Mouse (Mus musculus) hindbrain, embryonic 15.5 days (tissue): ENCODE measurements at regions not wholly inside any gene's neighbourhood (a gene's known extent, or its start where the extent isn't known, plus 50 kb on each side); places are given as distances from the start of the nearest gene placed in this dataset.

Source experiments
- ATAC-seq: fragments of 200-750 bp; cut with Nextera tagmentation; 2 replicates; pipeline ENCODE4 v1.8.0; 2017; ENCODE audit warnings: low read depth, moderate number of reproducible peaks, moderate TSS enrichment; ENCODE audit not compliant: low FRiP score
- H3K27ac ChIP-seq: fragments of 300-500 bp; sonication (generic); replicated peaks from 2 replicates; pipeline ENCODE4 v1.5.1; 2015; ENCODE audit warnings: mild to moderate bottlenecking, inconsistent platforms
- H3K27me3 ChIP-seq: fragments of 300-500 bp; sonication (generic); 2 replicates; pipeline ENCODE4 v1.6.1; 2015; ENCODE audit warnings: control low read depth, inconsistent platforms
- H3K36me3 ChIP-seq: fragments of 300-500 bp; sonication (generic); 2 replicates; pipeline ENCODE4 v1.6.1; 2015; ENCODE audit warnings: control low read depth, inconsistent platforms
- H3K4me1 ChIP-seq: fragments of 300-500 bp; sonication (generic); replicated peaks from 2 replicates; pipeline ENCODE4 v1.6.1; 2015; ENCODE audit warnings: control low read depth, inconsistent platforms
- H3K4me2 ChIP-seq: fragments of 300-500 bp; sonication (generic); 2 replicates; pipeline ENCODE4 v1.6.1; 2015; ENCODE audit warnings: moderate library complexity, mild to moderate bottlenecking, inconsistent platforms
- H3K4me3 ChIP-seq: fragments of 300-500 bp; sonication (generic); 2 replicates; pipeline ENCODE4 v1.5.1; 2015; ENCODE audit warnings: mild to moderate bottlenecking, inconsistent platforms
- H3K9ac ChIP-seq: fragments of 300-500 bp; sonication (generic); 2 replicates; pipeline ENCODE4 v1.6.1; 2015; ENCODE audit warnings: inconsistent platforms
- H3K9me3 ChIP-seq: fragments of 300-500 bp; sonication (generic); 2 replicates; pipeline ENCODE4 v1.6.1; 2016; ENCODE audit warnings: control low read depth, inconsistent platforms
- WGBS: fragments of 180-500 bp; shearing (Covaris S2); methylation state at CpG from one replicate; pipeline ENCODE4 v1.1.7; 2015; 5-methylcytosine and 5-hydroxymethylcytosine counted together

DNA sequence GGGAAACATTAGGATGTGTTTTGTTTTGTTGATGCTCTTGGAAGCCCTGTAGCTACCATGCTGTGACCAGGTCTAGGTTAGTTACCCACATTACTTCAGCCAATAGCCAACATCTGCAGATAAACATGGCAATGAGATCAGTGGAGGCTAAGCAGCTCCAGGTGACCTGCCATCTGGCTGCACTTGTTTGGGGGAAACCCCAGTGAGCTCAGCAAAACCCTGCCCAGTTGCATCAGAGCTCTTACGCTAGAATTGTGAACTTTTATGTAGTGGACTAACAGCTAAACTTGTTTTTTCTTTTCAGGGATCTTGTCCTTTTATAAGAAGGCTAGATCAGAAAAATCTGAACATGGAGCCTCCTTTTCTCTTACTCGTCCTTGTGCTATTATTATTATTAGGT is 211.8 kb upstream of the Atp5g3 start:
- 54% methylated on average over 2 of the region's 2 CpGs for WGBS
- H3K36me3 ChIP-seq = no peaks in the 10 kb centered on the region
- no peak overlapping the region for H3K27ac ChIP-seq
- no peak overlapping the region for H3K9ac ChIP-seq
- no peaks in the 10 kb centered on the region for H3K27me3 ChIP-seq
- ATAC-seq = no peak
- H3K4me3 ChIP-seq = no peak overlapping the region
- no peaks in the 10 kb centered on the region for H3K9me3 ChIP-seq
- H3K4me1 ChIP-seq = peaks cover 16% of the 10 kb centered on the region
- no peak overlapping the region for H3K4me2 ChIP-seq

DNA sequence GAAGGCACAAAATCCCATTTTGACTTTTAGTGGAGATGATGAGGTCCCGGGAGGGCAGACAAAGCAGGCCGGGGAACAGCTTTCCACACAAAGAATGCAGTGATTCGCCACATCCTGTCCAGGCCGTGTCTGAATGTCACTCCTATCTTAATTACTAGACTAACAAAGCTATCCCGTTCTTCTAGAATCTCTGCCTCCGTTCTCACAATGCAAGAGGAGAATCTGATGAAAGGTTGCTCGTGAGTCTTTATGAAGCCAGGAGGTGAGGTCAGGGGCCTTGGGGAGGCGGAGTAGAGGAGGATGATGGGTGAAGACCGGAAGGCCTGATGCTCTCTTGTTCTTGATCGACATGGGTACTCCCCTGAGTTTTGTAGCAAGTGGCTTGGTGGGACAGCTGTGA is 208.9 kb upstream of the Atp5g3 start:
- H3K4me2 ChIP-seq = peak overlapping the region; percentile 7
- no peak for ATAC-seq
- 23% methylated on average over 10 of the region's 10 CpGs for WGBS
- no peaks in the 10 kb centered on the region for H3K36me3 ChIP-seq
- H3K27me3 ChIP-seq = no peaks in the 10 kb centered on the region
- no peak overlapping the region for H3K9ac ChIP-seq
- H3K4me3 ChIP-seq = no peak overlapping the region
- H3K27ac ChIP-seq = peak overlapping the region; percentile 72
- peaks cover 16% of the 10 kb centered on the region for H3K4me1 ChIP-seq
- H3K9me3 ChIP-seq = no peaks in the 10 kb centered on the region

DNA sequence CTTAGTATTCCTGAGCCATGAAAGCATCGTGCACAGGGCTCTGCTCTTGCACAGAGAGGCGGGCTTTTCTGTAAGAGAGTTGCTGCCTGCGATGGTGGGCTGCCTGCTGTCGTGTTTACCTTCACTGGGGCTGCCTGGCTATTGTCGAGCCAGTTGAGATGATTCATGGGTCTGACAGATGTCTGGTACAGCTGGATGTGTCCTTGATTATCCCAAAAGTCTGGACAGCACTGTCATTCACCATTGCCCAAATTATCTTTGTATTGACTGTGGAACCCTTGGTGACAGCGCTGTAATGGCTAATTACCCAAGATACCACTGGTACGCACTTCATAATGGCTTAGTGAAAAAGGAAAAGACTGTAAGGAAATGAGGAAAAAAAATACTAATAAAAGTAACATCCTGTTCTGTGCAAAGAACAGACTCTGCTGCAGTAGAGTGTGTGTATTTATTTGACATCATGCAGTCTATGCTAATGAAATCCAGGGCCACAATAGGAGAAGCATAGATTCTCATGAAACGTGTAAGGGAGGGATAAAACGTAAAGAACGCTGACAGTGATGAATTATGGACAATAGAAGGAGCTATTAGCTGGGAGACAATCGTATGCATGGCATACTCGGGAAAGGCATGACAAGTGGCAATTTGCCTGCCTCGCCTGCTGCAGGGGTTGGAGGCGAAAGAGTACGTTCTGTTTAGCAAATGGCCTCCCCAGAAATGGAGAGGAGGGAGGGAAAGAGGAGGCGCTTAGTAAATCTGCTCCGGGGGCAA is 208.2 kb upstream of the Atp5g3 start:
- peak overlapping the region; percentile 7 for H3K4me2 ChIP-seq
- H3K4me3 ChIP-seq = no peak overlapping the region
- no peaks in the 10 kb centered on the region for H3K36me3 ChIP-seq
- H3K9ac ChIP-seq = no peak overlapping the region
- peak overlapping the region; percentile 72 for H3K27ac ChIP-seq
- ATAC-seq = peak; percentile 68; the same call in 1 of the 2 replicates
- H3K9me3 ChIP-seq = no peaks in the 10 kb centered on the region
- 15% methylated on average over 17 of the region's 17 CpGs for WGBS
- H3K4me1 ChIP-seq = peaks cover 16% of the 10 kb centered on the region
- H3K27me3 ChIP-seq = no peaks in the 10 kb centered on the region

DNA sequence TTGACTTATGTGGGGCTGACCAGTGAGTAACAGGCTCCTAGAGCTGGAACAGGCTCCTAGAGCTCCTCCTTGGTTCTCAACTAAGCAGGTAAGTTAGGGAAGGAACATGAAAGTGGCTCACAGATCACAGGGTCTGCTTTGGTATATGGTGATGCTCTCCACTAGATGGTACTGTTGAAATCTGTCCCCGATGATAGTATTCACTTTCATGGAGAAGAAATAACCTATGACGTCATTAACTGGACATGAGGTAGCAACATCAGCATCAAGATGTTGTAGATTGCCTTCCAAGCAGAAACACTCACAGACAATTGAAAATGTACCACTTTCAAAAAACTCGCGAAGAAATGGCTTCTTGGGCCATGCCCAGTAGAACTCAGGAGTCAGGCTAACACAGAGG is 195.3 kb upstream of the Atp5g3 start:
- H3K9ac ChIP-seq = no peak overlapping the region
- no peak overlapping the region for H3K4me2 ChIP-seq
- ATAC-seq = no peak
- no peaks in the 10 kb centered on the region for H3K36me3 ChIP-seq
- H3K4me3 ChIP-seq = no peak overlapping the region
- 85% methylated on average over 4 of the region's 4 CpGs for WGBS
- no peaks in the 10 kb centered on the region for H3K9me3 ChIP-seq
- no peak overlapping the region for H3K27ac ChIP-seq
- H3K27me3 ChIP-seq = no peaks in the 10 kb centered on the region
- H3K4me1 ChIP-seq = no peaks in the 10 kb centered on the region

DNA sequence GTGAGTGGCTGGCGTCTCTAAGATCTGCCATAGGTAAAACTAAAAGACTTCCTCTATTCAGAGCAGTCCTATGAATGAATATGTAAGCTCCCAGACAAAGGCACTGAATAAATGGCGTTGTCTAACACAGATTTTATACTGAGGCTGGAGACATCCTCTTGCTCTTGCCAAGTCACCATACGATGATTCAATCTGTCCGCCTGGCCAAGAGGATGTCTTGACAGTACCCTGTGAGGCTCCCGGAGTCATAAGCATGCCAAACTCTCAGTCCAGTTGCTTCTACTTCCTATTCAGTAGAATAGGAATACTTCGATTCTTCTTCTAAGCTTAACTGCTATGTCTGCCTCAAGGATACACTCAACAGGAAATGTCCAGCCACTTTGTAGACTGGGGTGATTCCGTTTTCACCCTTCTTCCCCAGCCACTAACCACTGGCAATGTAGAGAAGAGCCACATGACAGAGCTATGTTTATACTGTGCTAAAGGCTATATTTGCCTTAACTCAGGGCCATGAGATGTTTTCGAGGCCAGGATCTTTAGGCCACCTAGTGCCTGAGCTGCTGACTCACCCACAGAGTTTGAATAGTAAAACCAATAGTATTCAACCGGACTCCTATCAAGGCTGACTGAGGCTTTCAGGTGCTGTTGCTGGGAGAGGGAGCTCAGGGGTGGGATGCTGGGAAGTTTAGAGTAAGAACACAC is 188.7 kb upstream of the Atp5g3 start:
- Histone ChIP-seq H3K4me2 (no peak overlapping the region), H3K36me3 (no peaks in the 10 kb centered on the region), H3K9ac (no peak overlapping the region), H3K27ac (no peak overlapping the region), H3K27me3 (no peaks in the 10 kb centered on the region), H3K4me3 (no peak overlapping the region), H3K4me1 (peaks cover 12% of the 10 kb centered on the region; the same call in 1 of the 2 replicates), H3K9me3 (no peaks in the 10 kb centered on the region)
- 68% methylated on average over 9 of the region's 9 CpGs for WGBS
- ATAC-seq = no peak

DNA sequence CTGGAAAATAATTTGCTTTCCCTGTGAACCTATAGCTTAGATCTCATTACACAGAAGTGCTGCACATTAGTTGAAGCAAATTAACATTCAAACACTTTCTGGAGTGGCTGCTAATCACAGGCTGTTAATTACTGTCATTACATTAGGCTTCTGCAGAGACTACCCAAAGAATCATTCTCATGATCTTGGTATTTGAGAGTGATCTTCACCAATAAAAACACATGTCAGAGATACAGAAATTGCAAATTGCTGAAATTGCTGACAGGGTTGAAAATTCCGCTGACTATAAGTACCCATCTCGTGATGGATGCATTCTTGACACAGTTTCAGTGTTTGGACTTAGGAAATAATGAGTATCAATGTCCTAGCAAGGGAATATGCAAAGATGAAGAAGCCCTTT is 185.7 kb upstream of the Atp5g3 start:
- Histone ChIP-seq H3K36me3 (no peaks in the 10 kb centered on the region), H3K4me3 (no peak overlapping the region), H3K9ac (no peak overlapping the region), H3K27ac (no peak overlapping the region), H3K9me3 (no peaks in the 10 kb centered on the region), H3K4me2 (no peak overlapping the region), H3K4me1 (peaks cover 12% of the 10 kb centered on the region; the same call in 1 of the 2 replicates), H3K27me3 (no peaks in the 10 kb centered on the region)
- 61% methylated on average over 2 of the region's 2 CpGs for WGBS
- ATAC-seq = no peak

DNA sequence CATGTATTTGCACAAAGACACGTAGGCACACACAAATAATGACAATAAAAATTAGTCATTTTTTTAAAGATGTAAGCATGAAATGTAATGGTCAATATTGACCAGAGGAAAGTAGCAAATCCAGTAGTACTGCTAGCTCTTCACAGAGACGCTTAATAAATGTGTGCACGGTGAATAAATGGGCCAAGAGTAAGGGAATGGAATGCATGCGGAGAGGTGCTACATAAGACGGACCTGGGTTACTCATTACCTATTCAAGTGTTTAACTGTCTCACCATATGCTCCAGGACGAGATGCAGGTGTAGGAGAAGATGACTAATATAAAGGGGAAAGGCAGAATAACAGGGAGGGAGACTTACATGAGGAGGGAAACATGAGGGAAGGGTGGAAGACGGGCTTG is 182.4 kb upstream of the Atp5g3 start:
- Histone ChIP-seq H3K27ac (no peak overlapping the region), H3K27me3 (no peaks in the 10 kb centered on the region), H3K4me3 (no peak overlapping the region), H3K9ac (no peak overlapping the region), H3K4me1 (peaks cover 2% of the 10 kb centered on the region; the same call in 1 of the 2 replicates), H3K9me3 (no peaks in the 10 kb centered on the region), H3K4me2 (no peak overlapping the region), H3K36me3 (no peaks in the 10 kb centered on the region)
- ATAC-seq = no peak
- WGBS = 92% methylated on average over 7 of the region's 7 CpGs

DNA sequence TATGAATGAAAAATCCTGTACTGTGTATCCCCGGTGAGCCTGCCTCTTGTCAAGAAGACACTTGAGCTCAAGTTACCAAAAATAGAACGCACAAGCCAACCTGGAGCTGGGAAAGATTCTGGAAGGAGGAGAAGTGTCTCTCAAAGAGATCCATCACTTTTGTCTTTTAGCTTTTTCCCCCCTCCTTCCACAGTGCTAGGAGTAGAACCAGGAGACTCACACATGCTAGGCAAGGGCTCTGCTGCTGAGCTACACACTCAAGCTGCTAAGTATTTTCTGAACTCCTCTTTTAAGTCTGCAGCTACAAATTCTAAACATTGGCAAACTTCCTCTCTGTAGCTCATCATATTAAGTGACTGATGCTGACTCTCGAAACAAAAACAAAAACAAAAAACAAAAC is 176.2 kb upstream of the Atp5g3 start:
- H3K9me3 ChIP-seq = no peaks in the 10 kb centered on the region
- H3K4me3 ChIP-seq = no peak overlapping the region
- no peaks in the 10 kb centered on the region for H3K4me1 ChIP-seq
- H3K27ac ChIP-seq = no peak overlapping the region
- no peak overlapping the region for H3K9ac ChIP-seq
- no peaks in the 10 kb centered on the region for H3K36me3 ChIP-seq
- no peak overlapping the region for H3K4me2 ChIP-seq
- 78% methylated on average over 3 of the region's 3 CpGs for WGBS
- no peaks in the 10 kb centered on the region for H3K27me3 ChIP-seq
- ATAC-seq = no peak

DNA sequence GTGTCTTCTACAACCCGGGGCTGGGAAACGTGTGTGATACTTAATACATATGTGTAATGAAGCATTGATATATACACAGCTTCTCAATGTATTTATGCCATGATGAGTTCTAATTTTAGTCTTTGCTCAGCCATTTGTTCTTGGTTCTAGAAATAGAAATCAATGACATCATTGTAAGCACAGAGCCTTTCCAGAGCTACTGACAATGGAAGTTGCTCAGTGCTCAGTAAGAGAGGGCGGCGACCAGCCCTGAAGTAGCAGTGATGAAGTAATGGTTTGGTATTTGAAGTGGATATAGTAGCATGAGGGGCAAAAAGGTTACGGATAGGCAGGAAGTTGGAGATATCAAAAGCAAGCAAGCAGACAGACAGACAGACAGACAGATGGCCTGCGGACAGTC is 173.8 kb upstream of the Atp5g3 start:
- Histone ChIP-seq H3K4me3 (no peak overlapping the region), H3K4me1 (no peaks in the 10 kb centered on the region), H3K4me2 (no peak overlapping the region), H3K9me3 (no peaks in the 10 kb centered on the region), H3K27me3 (no peaks in the 10 kb centered on the region), H3K9ac (no peak overlapping the region), H3K36me3 (no peaks in the 10 kb centered on the region), H3K27ac (no peak overlapping the region)
- 91% methylated on average over 6 of the region's 6 CpGs for WGBS
- ATAC-seq = no peak

DNA sequence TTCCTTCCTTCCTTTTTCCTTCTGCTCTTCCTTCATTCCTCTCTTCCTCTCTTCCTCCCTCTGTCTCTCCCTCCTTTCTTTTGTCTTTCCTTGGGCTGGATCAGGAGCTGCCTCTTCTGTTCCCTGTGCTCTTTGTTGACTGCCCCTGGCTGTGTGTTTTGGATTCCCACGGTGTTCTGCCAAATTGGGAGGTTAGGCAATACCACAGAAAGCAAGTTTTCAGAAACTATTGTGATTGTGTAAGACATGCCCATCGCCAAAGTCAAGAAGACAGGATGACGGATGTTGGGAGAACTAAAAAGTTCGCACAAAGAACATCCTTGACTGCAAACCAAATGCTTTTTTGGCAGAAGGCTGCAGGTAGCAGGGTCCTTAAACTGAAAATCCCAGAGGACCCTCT is 165.6 kb upstream of the Atp5g3 start:
- H3K9me3 ChIP-seq = no peaks in the 10 kb centered on the region
- 61% methylated on average over 4 of the region's 4 CpGs for WGBS
- no peaks in the 10 kb centered on the region for H3K4me1 ChIP-seq
- no peaks in the 10 kb centered on the region for H3K27me3 ChIP-seq
- no peak overlapping the region for H3K27ac ChIP-seq
- no peak for ATAC-seq
- H3K9ac ChIP-seq = no peak overlapping the region
- no peak overlapping the region for H3K4me2 ChIP-seq
- H3K4me3 ChIP-seq = no peak overlapping the region
- no peaks in the 10 kb centered on the region for H3K36me3 ChIP-seq

DNA sequence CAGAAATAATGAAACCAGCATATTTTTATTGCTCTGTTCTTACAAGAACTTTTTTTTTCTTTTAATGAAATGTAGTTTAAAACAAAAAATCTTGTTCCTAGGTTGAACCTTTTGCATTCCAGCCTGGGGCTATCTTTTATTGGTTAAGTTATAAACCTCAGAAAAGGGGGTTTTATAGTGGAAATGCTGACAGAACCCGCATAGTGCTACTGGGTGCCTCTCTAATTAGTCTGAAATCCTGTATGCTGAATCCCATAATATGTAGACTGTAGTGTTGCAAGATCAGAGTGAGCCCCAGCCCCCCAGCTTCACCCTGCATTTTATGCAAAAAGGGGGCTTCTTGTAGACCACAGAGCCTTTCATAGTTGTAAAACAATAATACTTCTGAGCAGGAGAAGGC is 164.4 kb upstream of the Atp5g3 start:
- H3K4me3 ChIP-seq = no peak overlapping the region

DNA sequence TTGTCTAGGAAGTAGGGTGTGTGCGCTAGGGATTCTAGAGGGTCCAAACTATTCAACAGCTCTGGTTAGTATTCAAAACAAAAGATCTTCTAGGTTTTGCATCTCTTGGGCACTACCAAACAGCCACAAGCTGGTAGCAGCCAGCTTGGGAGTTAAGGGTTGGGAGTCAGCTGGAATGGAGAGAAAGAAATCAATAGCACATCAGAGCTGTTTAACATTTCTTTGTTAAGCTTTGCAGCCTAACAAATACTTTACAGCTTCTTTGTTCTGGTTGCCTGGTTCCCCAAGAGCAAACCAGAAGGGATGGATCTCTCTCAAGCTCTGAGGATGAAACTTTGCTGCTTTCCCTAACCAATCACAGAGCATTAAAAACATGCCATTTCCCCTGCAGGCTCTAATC is 162.3 kb upstream of the Atp5g3 start:
- H3K4me2 ChIP-seq = no peak overlapping the region
- no peaks in the 10 kb centered on the region for H3K36me3 ChIP-seq
- 82% methylated on average over 1 of the region's 1 CpGs for WGBS

More for the DNA sequence above, 164.4 kb upstream of the Atp5g3 start:
- 85% methylated on average over 1 of the region's 1 CpGs for WGBS
- H3K9ac ChIP-seq = no peak overlapping the region
- no peak overlapping the region for H3K4me2 ChIP-seq
- no peak overlapping the region for H3K27ac ChIP-seq
- no peak for ATAC-seq
- H3K36me3 ChIP-seq = no peaks in the 10 kb centered on the region
- H3K27me3 ChIP-seq = no peaks in the 10 kb centered on the region
- no peaks in the 10 kb centered on the region for H3K4me1 ChIP-seq
- no peaks in the 10 kb centered on the region for H3K9me3 ChIP-seq

More for the DNA sequence above, 162.3 kb upstream of the Atp5g3 start:
- H3K27ac ChIP-seq = no peak overlapping the region
- ATAC-seq = no peak
- H3K9ac ChIP-seq = no peak overlapping the region
- no peaks in the 10 kb centered on the region for H3K9me3 ChIP-seq
- H3K4me3 ChIP-seq = no peak overlapping the region
- no peaks in the 10 kb centered on the region for H3K4me1 ChIP-seq
- no peaks in the 10 kb centered on the region for H3K27me3 ChIP-seq
